ENCODE assay signal across 17 mouse cellular contexts in the genomic region with DNA sequence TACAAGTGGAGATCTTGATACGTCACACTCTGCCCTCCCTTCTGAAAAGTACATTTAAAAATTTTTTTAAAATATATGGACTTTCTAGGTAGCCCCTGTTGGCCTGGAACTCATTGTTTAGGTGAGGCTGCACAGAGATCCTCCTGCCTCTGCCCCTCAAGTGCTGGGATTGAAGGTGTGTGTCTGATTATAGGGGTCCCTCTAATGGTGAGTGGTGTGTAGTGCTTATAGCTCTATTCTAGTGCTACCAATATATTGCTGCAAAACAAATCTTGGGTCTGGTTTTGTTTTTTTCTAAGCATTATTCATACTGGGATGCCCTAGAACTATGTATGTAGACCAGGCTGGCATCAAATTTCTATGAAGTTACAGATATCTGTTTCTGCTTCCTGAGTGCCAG. TPM values are rescaled to one million over a fixed set of nuclear protein-coding genes. Genes with fewer than 3 reads are reported as not detected.
DNase-seq lines count a peak whose midpoint lies in the region; ATAC-seq and TF ChIP-seq lines count a peak whose summit lies in the region.
"Had no signal": no experiment of that assay in that cellular context is flagged by ENCODE, and none has a peak within 500 bp of the region (broad histone marks: within the 10 kb centered on the region; RNA-seq: fewer than 3 reads in every experiment).

No protein-coding gene starts in this region.

- no peaks in the 10 kb centered on the region for H3K27me3 ChIP-seq in kidney, adult 2 months (replicated peaks; ENCODE audit: control insufficient read depth, insufficient read depth, low read length)
- H3K27me3 ChIP-seq in forebrain, embryonic 12.5 days: no peaks in the 10 kb centered on the region
- H3K27me3 ChIP-seq: forebrain, embryonic 15.5 days; liver, embryonic 12.5 days had no signal

- no peaks in the 10 kb centered on the region for H3K36me3 ChIP-seq in kidney, adult 2 months (ENCODE audit: control insufficient read depth, insufficient read depth, low read length)
- H3K36me3 ChIP-seq in forebrain, embryonic 12.5 days (replicated peaks): peaks cover 28% of the 10 kb centered on the region

- peak; percentile 20 for DNase-seq in kidney, adult 2 months
- DNase-seq in kidney, adult 11 months: no peak
- DNase-seq in lung, postnatal 10 days: peak; percentile 9
- no peak for DNase-seq in lung, postnatal 4 days
- peak; percentile 28 for DNase-seq in ES-CJ7 (ENCODE audit: low read depth, low spot score)
- DNase-seq in T-cell, adult 2 months (ENCODE audit: low spot score): peak; percentile 28
- DNase-seq in spleen, postnatal 4 days (ENCODE audit: low spot score in 2 of 2): no peak
- DNase-seq: adrenal gland, postnatal 10 days; cerebellum, adult 8-10 months; embryo, embryonic 11 days; heart, postnatal 10 days; left cerebral cortex, postnatal 4 days; midbrain, embryonic 14.5 days had no signal

- no peak for TF ChIP-seq CTCF in kidney, adult 2 months (conservative IDR thresholded peaks at IDR 0.05; ENCODE audit: insufficient read depth, insufficient read length, low read depth, low read length)

- no peaks in the 10 kb centered on the region for H3K4me1 ChIP-seq in kidney, adult 2 months (ENCODE audit: control insufficient read depth, insufficient read depth, low read length)
- H3K4me1 ChIP-seq in forebrain, embryonic 12.5 days: no peaks in the 10 kb centered on the region; the same call in 1 of the 2 replicates
- H3K4me1 ChIP-seq: forebrain, embryonic 15.5 days; liver, embryonic 12.5 days had no signal

- 96% methylated on average over 1 of the region's 1 CpGs for WGBS in kidney, adult 2 months
- WGBS in forebrain, embryonic 12.5 days: 100% methylated on average over 1 of the region's 1 CpGs

- no peaks in the 10 kb centered on the region for H3K9me3 ChIP-seq in forebrain, embryonic 12.5 days
- H3K9me3 ChIP-seq: forebrain, embryonic 15.5 days; liver, embryonic 12.5 days had no signal

- no peak overlapping the region for H3K27ac ChIP-seq in kidney, adult 2 months (ENCODE audit: insufficient read depth, low read depth, low read length)
- H3K27ac ChIP-seq in forebrain, embryonic 12.5 days: no peak overlapping the region
- H3K27ac ChIP-seq: forebrain, embryonic 15.5 days; hindbrain, postnatal 0 days; liver, embryonic 12.5 days had no signal

- no peak overlapping the region for H3K4me3 ChIP-seq in kidney, adult 2 months (ENCODE audit: insufficient read depth, low read depth, low read length)
- H3K4me3 ChIP-seq in forebrain, embryonic 12.5 days (replicated peaks): no peak overlapping the region
- H3K4me3 ChIP-seq: forebrain, embryonic 15.5 days; liver, embryonic 12.5 days had no signal

- ATAC-seq in forebrain, embryonic 12.5 days (ENCODE audit: low FRiP score): no peak
- ATAC-seq: forebrain, embryonic 15.5 days; hindbrain, postnatal 0 days; liver, embryonic 12.5 days had no signal

- TF ChIP-seq POLR2A in kidney, adult 2 months (IDR thresholded peaks at IDR 0.05; ENCODE audit: low read depth, low read length): no peak

- H3K4me2 ChIP-seq in forebrain, embryonic 12.5 days: no peak overlapping the region
- H3K4me2 ChIP-seq: forebrain, embryonic 15.5 days; liver, embryonic 12.5 days had no signal

- no peak overlapping the region for H3K9ac ChIP-seq in forebrain, embryonic 12.5 days
- H3K9ac ChIP-seq: forebrain, embryonic 15.5 days; liver, embryonic 12.5 days had no signal

RNA-seq across cellular contexts. Expression of gene Gon4l, which starts 9.3 kb away (rescaled TPM):
- 11.8 and 12.4 TPM in 2 replicates for polyA plus RNA-seq in kidney, adult 2 months (2012; rRNA removed)
- 20.8 and 21.4 TPM in 2 replicates for polyA plus RNA-seq in forebrain, embryonic 12.5 days (2016; fragmentation: Nextera tagmentation; extraction: Ambion mirVana)

RNA-seq across cellular contexts. Expression of gene Syt11, which starts 50.7 kb away (rescaled TPM):
- polyA plus RNA-seq in kidney, adult 2 months (2012; rRNA removed): 7.3 and 8.2 TPM in 2 replicates
- polyA plus RNA-seq in forebrain, embryonic 12.5 days (2016; fragmentation: Nextera tagmentation; extraction: Ambion mirVana): 200 and 213 TPM in 2 replicates

Comparison
In these comparisons a context has a peak if more than half of its experiments do, and no peak if none do; other contexts are left out.
1. DNase-seq: peak in kidney, adult 2 months (single experiment), lung, postnatal 10 days (single experiment), ES-CJ7 (single experiment) and T-cell, adult 2 months (single experiment); none in kidney, adult 11 months (single experiment), lung, postnatal 4 days (0 of 2) and spleen, postnatal 4 days (0 of 2).
2. RNA of gene Syt11, which starts 50.7 kb away (polyA plus RNA-seq): 200 to 213 TPM in forebrain, embryonic 12.5 days; 7.3 to 8.2 TPM in kidney, adult 2 months; every median in the first group is over 10 times any median in the second.